Mouse (Mus musculus): ENCODE measurements at regions not wholly inside any gene's neighbourhood (a gene's known extent, or its start where the extent isn't known, plus 50 kb on each side); places are given as distances from the start of the nearest gene placed in this dataset.

- no peak for DNase-seq (ENCODE audit: low spot score in 2 of 2)
Observed at GRCm38 (mm10) chr4:56506786-56507185, 233.1 kb upstream of the Gm26657 start.

GRCm38 (mm10) chr4:56506067-56506466 lies 233.8 kb upstream of the Gm26657 start:
- intact Hi-C loops (cut with DNase I) = no loop called here
- DNase-seq (ENCODE audit: low spot score in 2 of 2) = no peak

More at GRCm38 (mm10) chr4:56506786-56507185, 233.1 kb upstream of the Gm26657 start:
- intact Hi-C loops (cut with DNase I) = no loop called here

DNA sequence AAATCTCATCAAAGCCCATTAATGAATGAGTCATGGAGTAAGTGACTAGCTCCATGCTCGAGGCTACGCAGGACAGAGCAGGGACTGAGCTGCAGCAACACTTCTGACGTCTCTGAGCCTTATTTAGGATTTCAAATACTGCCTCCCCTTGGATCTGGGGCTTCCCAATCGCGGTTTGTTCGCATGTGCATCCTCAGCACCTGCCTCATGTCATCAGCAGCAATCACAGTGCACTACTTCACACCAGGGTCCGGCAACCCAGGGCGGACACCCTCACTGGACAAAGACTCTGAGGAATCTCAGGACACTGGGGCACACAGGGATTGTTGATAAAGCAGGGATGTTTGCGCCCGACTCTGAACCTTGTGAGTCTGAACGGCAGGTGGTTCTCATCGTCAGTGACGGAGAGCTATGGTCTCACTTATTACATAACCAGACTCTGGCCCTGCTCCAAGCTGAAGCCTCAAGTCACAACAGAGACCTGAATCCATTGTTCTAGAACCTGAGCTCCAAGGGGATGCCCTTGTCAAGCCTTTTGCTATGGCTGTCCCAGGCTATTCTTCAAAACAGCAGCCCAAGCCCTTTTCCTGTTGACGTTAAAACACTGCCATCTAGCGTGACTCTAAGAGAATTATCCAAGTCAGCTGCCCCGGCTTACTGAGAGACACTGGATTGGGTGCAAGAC lies 247.2 kb upstream of the Gm26657 start:
- peak; percentile 76 to 87 for DNase-seq (ENCODE audit: low spot score in 2 of 2)
- intact Hi-C loops (cut with DNase I) = loop anchor here (2.0 to 10.0 kb wide), 4 partner anchors 190 to 978 kb away; no protein-coding TSS in a partner anchor

- DNase-seq (ENCODE audit: low spot score in 2 of 2) = no peak
- intact Hi-C loops (cut with DNase I) = no loop called here
Observed at GRCm38 (mm10) chr4:56489361-56489760, 250.5 kb upstream of the Gm26657 start.

DNA sequence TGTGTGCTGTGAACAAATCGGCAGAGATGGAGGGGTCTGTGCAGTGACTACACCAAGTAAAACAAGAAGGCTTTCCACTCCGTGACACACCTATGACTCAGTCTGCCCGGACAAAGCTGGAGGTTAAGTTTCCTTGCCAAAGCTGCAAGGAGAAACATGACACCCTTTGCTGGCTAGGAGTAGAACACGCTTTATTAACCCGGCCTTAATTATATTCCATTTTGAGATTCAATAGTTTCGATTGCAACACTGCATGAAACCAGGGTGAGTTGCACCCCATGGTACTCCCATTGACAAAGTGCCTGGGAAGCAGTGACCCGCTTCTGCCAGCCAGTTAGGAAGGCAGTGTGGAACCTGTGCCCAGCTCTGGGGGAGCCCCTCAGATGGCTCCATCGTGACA lies 256.2 kb upstream of the Gm26657 start:
- intact Hi-C loops (cut with DNase I) = no loop called here
- no peak for DNase-seq (ENCODE audit: low spot score in 2 of 2)

GRCm38 (mm10) chr4:56456788-56457187 lies 283.1 kb upstream of the Gm26657 start:
- intact Hi-C loops (cut with DNase I) = no loop called here
- no peak for DNase-seq (ENCODE audit: low spot score in 2 of 2)

GRCm38 (mm10) chr4:56421575-56421974 lies 318.3 kb upstream of the Gm26657 start:
- no peak for DNase-seq (ENCODE audit: low spot score in 2 of 2)

DNA sequence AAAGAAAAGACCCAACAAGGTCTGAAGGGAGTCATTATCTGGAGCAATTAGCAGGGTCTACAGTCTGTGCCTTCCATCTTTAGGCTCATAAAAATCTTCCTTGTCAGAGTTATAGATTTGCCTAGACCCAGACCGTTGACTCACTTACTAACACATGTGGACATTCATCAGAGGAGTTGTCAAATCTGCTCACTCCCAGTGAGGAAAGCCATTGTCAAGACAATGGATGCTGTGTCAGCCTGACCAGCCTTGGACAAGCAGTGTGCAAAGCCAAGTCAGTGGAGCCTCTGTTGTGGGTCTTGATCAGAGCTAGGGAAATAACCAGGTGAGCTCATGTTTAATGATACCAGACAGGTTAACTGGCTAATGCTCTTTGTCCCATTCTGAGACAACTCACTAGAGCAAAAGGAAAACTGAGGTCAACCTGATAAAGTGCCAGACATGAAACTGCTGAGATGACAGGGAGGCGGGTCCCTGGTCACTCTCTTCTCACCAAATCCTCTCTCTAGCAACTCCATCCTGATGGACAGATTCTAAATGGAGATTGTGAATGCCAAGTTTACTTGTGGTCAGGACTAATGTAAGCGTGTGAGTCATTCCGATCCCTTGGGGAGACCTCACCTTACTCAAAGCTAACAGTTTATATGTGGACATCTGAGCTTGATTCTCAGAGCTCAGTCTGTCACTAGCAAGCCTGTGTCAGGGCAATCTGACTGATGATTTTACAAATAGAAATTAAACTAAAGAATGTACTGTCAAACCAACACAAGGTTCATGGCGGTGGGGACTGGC lies 320.6 kb upstream of the Gm26657 start:
- intact Hi-C loops (cut with DNase I) = no loop called here
- no peak for DNase-seq (ENCODE audit: low spot score in 2 of 2)

More at GRCm38 (mm10) chr4:56421575-56421974, 318.3 kb upstream of the Gm26657 start:
- intact Hi-C loops (cut with DNase I) = no loop called here

DNA sequence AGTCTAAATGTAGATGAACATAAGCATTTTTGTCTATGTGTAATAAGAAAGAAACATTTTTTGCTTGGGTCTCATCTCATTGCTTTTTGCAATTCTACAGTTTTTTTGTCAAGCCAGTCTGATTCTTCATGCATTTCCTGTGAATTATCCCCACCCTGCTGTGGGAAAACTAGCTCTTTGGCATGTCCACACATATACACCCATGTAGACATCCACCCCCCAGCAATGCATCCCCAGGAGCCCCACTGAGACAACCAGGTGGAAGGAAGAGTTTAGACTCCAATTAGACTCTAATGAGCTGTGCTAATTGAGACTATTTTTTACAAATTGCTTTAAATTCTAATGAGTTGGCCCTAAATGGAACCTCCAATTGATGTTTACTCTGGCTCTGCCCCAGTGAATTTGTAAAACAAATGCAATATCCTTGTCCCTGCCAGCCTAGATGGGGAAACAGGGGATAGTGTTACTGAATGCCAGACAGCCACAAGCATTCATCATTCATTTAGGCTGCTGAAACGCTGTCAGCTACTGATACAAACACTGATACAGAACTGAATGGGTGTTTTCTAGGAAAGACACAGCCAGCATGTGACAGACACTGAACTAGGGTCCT lies 328.7 kb upstream of the Gm26657 start:
- DNase-seq (ENCODE audit: low spot score in 2 of 2) = peak in 1 of 2 experiments; percentile 27
- intact Hi-C loops (cut with DNase I) = no loop called here

DNA sequence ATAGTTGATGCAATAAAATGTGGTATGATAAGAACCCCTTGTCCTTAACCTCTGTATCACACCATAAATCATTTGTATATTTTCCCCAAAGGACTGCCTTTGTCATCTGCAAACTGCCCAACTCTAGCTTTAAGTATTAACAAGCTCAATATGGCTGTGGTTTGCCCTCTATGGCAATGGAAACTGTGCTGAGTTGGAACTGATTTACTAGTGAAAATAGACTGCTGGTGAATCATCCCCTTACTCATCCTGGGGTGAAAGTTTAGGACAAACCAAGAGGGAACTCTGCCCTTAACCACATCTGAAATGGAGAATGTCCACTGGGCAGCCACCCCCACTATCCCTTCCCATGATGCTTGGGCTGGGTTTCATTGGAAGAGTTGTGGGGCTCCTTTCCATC lies 346.1 kb upstream of the Gm26657 start:
- intact Hi-C loops (cut with DNase I) = no loop called here
- DNase-seq (ENCODE audit: low spot score in 2 of 2) = no peak

DNA sequence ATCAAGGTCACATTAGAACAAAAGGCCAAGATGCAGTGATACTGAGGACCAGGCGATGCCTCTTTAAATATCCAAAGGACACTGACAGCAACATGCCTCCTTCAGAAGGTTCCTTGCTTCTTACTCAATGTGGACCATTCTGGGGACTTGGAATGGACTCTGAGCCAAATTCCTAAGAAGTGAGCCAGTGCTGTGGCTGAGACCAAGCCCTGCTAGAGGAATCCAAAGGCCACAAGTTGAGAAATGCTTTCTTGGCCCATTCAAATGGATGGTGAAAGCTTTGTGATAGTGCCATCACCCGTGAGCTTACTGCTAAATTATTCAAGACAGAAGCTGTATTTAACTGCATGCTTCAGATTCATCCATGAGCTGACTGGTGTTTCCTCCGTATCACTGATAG lies 352.8 kb upstream of the Gm26657 start:
- DNase-seq (ENCODE audit: low spot score in 2 of 2) = no peak
- intact Hi-C loops (cut with DNase I) = no loop called here

- intact Hi-C loops (cut with DNase I) = no loop called here
- DNase-seq (ENCODE audit: low spot score in 2 of 2) = peak in 1 of 2 experiments; percentile 18
Observed at GRCm38 (mm10) chr4:56375745-56376144, 364.1 kb upstream of the Gm26657 start.

- intact Hi-C loops (cut with DNase I) = no loop called here
- DNase-seq (ENCODE audit: low spot score in 2 of 2) = no peak
Observed at GRCm38 (mm10) chr4:56374466-56374865, 365.4 kb upstream of the Gm26657 start.

- intact Hi-C loops (cut with DNase I) = no loop called here
- no peak for DNase-seq (ENCODE audit: low spot score in 2 of 2)
Observed at GRCm38 (mm10) chr4:56373746-56374145, 366.1 kb upstream of the Gm26657 start.

- DNase-seq (ENCODE audit: low spot score in 2 of 2) = no peak
Observed at GRCm38 (mm10) chr4:56373167-56373566, 366.7 kb upstream of the Gm26657 start.

DNA sequence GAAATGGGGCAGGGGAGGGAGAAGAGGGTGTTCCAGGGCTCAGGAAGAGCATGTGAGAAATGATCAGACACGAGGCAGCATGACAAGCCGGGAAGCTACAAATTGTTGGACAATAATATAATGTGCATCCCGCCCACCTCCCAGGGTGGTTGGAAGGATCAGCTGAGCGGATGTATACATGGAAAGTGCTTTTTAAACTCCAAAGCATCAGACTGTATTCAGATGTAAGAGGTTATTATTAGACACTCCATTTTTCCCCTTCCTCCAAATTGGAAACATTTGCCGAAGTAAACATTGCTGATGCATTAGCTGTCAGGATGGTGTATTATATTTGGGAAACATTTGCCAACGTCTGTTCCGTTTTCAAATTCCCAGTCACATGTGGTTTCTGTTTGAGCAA lies 367.2 kb upstream of the Gm26657 start:
- intact Hi-C loops (cut with DNase I) = no loop called here
- DNase-seq (ENCODE audit: low spot score in 2 of 2) = no peak

More at GRCm38 (mm10) chr4:56373167-56373566, 366.7 kb upstream of the Gm26657 start:
- intact Hi-C loops (cut with DNase I) = no loop called here

- DNase-seq (ENCODE audit: low spot score in 2 of 2) = no peak
- intact Hi-C loops (cut with DNase I) = loop anchor here (5.0 to 10.0 kb wide), 2 partner anchors 320 to 837 kb away; no protein-coding TSS in a partner anchor
Observed at GRCm38 (mm10) chr4:56364594-56364993, 375.3 kb upstream of the Gm26657 start.

GRCm38 (mm10) chr4:56362121-56362520 lies 377.7 kb upstream of the Gm26657 start:
- peak in 1 of 2 experiments; percentile 14 for DNase-seq (ENCODE audit: low spot score in 2 of 2)
- intact Hi-C loops (cut with DNase I) = loop anchor here (5.0 to 10.0 kb wide), 2 partner anchors 323 to 835 kb away; no protein-coding TSS in a partner anchor

GRCm38 (mm10) chr4:56349216-56349615 lies 390.7 kb upstream of the Gm26657 start:
- intact Hi-C loops (cut with DNase I) = no loop called here
- no peak for DNase-seq (ENCODE audit: low spot score in 2 of 2)

DNA sequence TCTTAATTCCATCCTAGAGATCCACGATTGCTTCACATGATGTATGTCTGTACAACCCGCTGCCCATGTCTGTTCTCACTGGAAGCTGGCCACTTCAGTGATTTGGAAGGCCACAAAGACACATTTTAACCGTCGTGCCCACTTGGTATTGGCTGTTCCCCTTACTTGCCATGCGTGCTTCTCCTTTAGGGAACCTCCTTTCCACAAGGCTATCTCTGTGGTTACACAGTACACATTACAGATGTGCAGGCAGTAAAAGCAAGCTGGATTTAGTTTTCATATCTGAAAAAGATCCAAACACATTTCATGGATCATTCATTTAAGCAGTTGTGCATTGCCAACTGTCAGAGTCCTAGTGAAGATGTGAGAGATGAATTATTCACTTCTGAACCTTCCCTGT lies 414.7 kb upstream of the Gm26657 start:
- intact Hi-C loops (cut with DNase I) = no loop called here
- DNase-seq (ENCODE audit: low spot score in 2 of 2) = no peak
